23 mouse cellular contexts compared by ENCODE assay signal in genomic region chr13:71733360-71733759, GRCm38 (mm10).
"Had no signal": no experiment of that assay in that cellular context is flagged by ENCODE, and none has a peak within 500 bp of the region (broad histone marks: within the 10 kb centered on the region; RNA-seq: fewer than 3 reads in every experiment).

No protein-coding gene starts in this region.

- H3K27me3 ChIP-seq: liver, embryonic 12.5 days; liver, embryonic 15.5 days; midbrain, embryonic 12.5 days; midbrain, embryonic 15.5 days; neural tube, embryonic 15.5 days had no signal

- H3K4me3 ChIP-seq: layer of hippocampus, adult 2 months; limb, embryonic 13.5 days; liver, embryonic 12.5 days; liver, embryonic 15.5 days; midbrain, embryonic 12.5 days; midbrain, embryonic 15.5 days; neural tube, embryonic 12.5 days; neural tube, embryonic 15.5 days had no signal

- H3K36me3 ChIP-seq: limb, embryonic 13.5 days; liver, embryonic 12.5 days; liver, embryonic 15.5 days; midbrain, embryonic 12.5 days; midbrain, embryonic 15.5 days; neural tube, embryonic 12.5 days; neural tube, embryonic 15.5 days had no signal

- H3K4me2 ChIP-seq: liver, embryonic 12.5 days; liver, embryonic 15.5 days; midbrain, embryonic 12.5 days; midbrain, embryonic 15.5 days; neural tube, embryonic 12.5 days; neural tube, embryonic 15.5 days had no signal

- ATAC-seq: inflammation-experienced regulatory T-cells, adult 6 months; liver, embryonic 12.5 days; midbrain, embryonic 15.5 days had no signal

- H3K27ac ChIP-seq: kidney, postnatal 0 days; layer of hippocampus, adult 2 months; limb, embryonic 13.5 days; liver, embryonic 12.5 days; liver, embryonic 15.5 days; macrophage; midbrain, embryonic 12.5 days; midbrain, embryonic 15.5 days; neural tube, embryonic 12.5 days; neural tube, embryonic 15.5 days had no signal

- H3K9ac ChIP-seq: limb, embryonic 13.5 days; liver, embryonic 12.5 days; liver, embryonic 15.5 days; midbrain, embryonic 12.5 days; midbrain, embryonic 15.5 days; neural tube, embryonic 12.5 days; neural tube, embryonic 15.5 days had no signal

- H3K9me3 ChIP-seq: limb, embryonic 13.5 days; liver, embryonic 12.5 days; liver, embryonic 15.5 days; midbrain, embryonic 12.5 days; midbrain, embryonic 15.5 days; neural tube, embryonic 12.5 days; neural tube, embryonic 15.5 days had no signal

- DNase-seq: kidney, adult 11 months; kidney, adult 9 months; kidney, postnatal 25 days; layer of hippocampus, adult 9-11 months; left cerebral cortex, postnatal 4 days; liver; lung, adult 2 months; right cerebral cortex, adult 18-20 months; right cerebral cortex, postnatal 14 days; right cerebral cortex, postnatal 4 days; spleen, adult 18-20 months; thymus, postnatal 25 days had no signal

- H3K4me1 ChIP-seq: liver, embryonic 12.5 days; liver, embryonic 15.5 days; midbrain, embryonic 12.5 days; midbrain, embryonic 15.5 days; neural tube, embryonic 12.5 days had no signal
